Comparison of ENCODE assay signal across 14 mouse cellular contexts in genomic region chr13:55855793-55856192, GRCm38 (mm10). TPM values are rescaled to one million over a fixed set of nuclear protein-coding genes. Genes with fewer than 3 reads are reported as not detected.
A peak's percentile ranks its signal among the peaks of the same experiment; 100 is the strongest.
DNase-seq lines count a peak whose midpoint lies in the region; ATAC-seq and TF ChIP-seq lines count a peak whose summit lies in the region.
"Had no signal": no experiment of that assay in that cellular context is flagged by ENCODE, and none has a peak within 500 bp of the region (broad histone marks: within the 10 kb centered on the region; RNA-seq: fewer than 3 reads in every experiment).

No protein-coding gene starts in this region.

- no peak overlapping the region for H3K4me2 ChIP-seq in kidney, embryonic 16.5 days (replicated peaks; ENCODE audit: low read depth, low read length)
- no peak overlapping the region for H3K4me2 ChIP-seq in lung, postnatal 0 days (replicated peaks; ENCODE audit: low read depth, low read length)
- H3K4me2 ChIP-seq: hindbrain, embryonic 13.5 days had no signal

- no peak for DNase-seq in kidney, adult 9 months
- DNase-seq in adipocyte (ENCODE audit: low spot score) = peak; percentile 39
- DNase-seq in forelimb bud, embryonic 11.5 days (ENCODE audit: low read depth, low spot score) = peak; percentile 51
- peak; percentile 16 for DNase-seq in lung, postnatal 0 days (ENCODE audit: low spot score)
- DNase-seq in thymus, adult 18-20 months = no peak
- DNase-seq in thymus, postnatal 4 days = no peak
- DNase-seq: adrenal gland, postnatal 25 days; right cerebral cortex, postnatal 25 days had no signal

- H3K4me1 ChIP-seq in kidney, embryonic 16.5 days (ENCODE audit: insufficient read depth, low read length) = no peaks in the 10 kb centered on the region
- H3K4me1 ChIP-seq in lung, postnatal 0 days (ENCODE audit: insufficient read depth, low read depth, low read length) = no peaks in the 10 kb centered on the region

- H3K27me3 ChIP-seq in kidney, embryonic 16.5 days (ENCODE audit: insufficient read depth, low read length) = peaks cover 26% of the 10 kb centered on the region
- no peaks in the 10 kb centered on the region for H3K27me3 ChIP-seq in lung, postnatal 0 days (replicated peaks; ENCODE audit: insufficient read depth, low read length)

- no peak overlapping the region for H3K27ac ChIP-seq in kidney, embryonic 16.5 days (ENCODE audit: low read length)
- H3K27ac ChIP-seq in lung, postnatal 0 days (ENCODE audit: low read length) = no peak overlapping the region
- H3K27ac ChIP-seq: forebrain, embryonic 10.5 days; hindbrain, embryonic 13.5 days had no signal

- no peak for TF ChIP-seq EP300 in lung, postnatal 0 days (IDR thresholded peaks at IDR 0.05)

- H3K9ac ChIP-seq in kidney, embryonic 16.5 days (replicated peaks; ENCODE audit: low read length) = no peak overlapping the region
- no peak overlapping the region for H3K9ac ChIP-seq in lung, postnatal 0 days (replicated peaks; ENCODE audit: low read depth)
- H3K9ac ChIP-seq: hindbrain, embryonic 13.5 days had no signal

- WGBS in kidney, embryonic 16.5 days = 38% methylated on average over 7 of the region's 7 CpGs
- 32% methylated on average over 7 of the region's 7 CpGs for WGBS in lung, postnatal 0 days

- no peaks in the 10 kb centered on the region for H3K9me3 ChIP-seq in kidney, embryonic 16.5 days (ENCODE audit: low read length)
- no peaks in the 10 kb centered on the region for H3K9me3 ChIP-seq in lung, postnatal 0 days (ENCODE audit: low read length)
- H3K9me3 ChIP-seq: forebrain, embryonic 10.5 days; hindbrain, embryonic 13.5 days had no signal

- no peaks in the 10 kb centered on the region for H3K36me3 ChIP-seq in kidney, embryonic 16.5 days (ENCODE audit: insufficient read depth, low read length)
- H3K36me3 ChIP-seq in lung, postnatal 0 days (ENCODE audit: insufficient read depth, low read length) = no peaks in the 10 kb centered on the region
- H3K36me3 ChIP-seq: forebrain, embryonic 10.5 days; hindbrain, embryonic 13.5 days had no signal

- peak; percentile 35; the same call in 1 of the 2 replicates for ATAC-seq in kidney, embryonic 16.5 days (ENCODE audit: low FRiP score, low TSS enrichment)
- peak; percentile 49 for ATAC-seq in lung, postnatal 0 days
- no peak for ATAC-seq in megakaryocyte, adult 5-6 weeks (ENCODE audit: poor library complexity, severe bottlenecking)

- TF ChIP-seq CTCF in lung, postnatal 0 days (IDR thresholded peaks at IDR 0.05) = no peak

- no peak overlapping the region for H3K4me3 ChIP-seq in kidney, embryonic 16.5 days (ENCODE audit: low read length)
- H3K4me3 ChIP-seq in lung, postnatal 0 days (ENCODE audit: low read depth, low read length) = no peak overlapping the region
- H3K4me3 ChIP-seq: forebrain, embryonic 10.5 days; hindbrain, embryonic 13.5 days had no signal

RNA-seq across cellular contexts. Expression of gene Pitx1, which starts 19.8 kb away (rescaled TPM):
- polyA plus RNA-seq in kidney, embryonic 16.5 days (2015; fragmentation: Nextera tagmentation; extraction: Ambion mirVana) = 0.36 and 2.1 TPM in 2 replicates
- not detected in 2 replicates for polyA plus RNA-seq in lung, postnatal 0 days (2015; fragmentation: Nextera tagmentation; extraction: Ambion mirVana)
- total RNA-seq in megakaryocyte, adult 5-6 weeks (2015) = not detected in 2 replicates
- not detected in 2 replicates for total RNA-seq in megakaryocyte, adult 5-6 weeks (2017)
- total RNA-seq: adrenal gland, postnatal 25 days; CH12.LX; left cerebral cortex, postnatal 25 days had no signal

Comparison
In these comparisons a context has a peak if more than half of its experiments do, and no peak if none do; other contexts are left out.
1. DNase-seq: peak in adipocyte (single experiment), forelimb bud, embryonic 11.5 days (single experiment) and lung, postnatal 0 days (single experiment); none in kidney, adult 9 months (single experiment), thymus, adult 18-20 months (0 of 2) and thymus, postnatal 4 days (single experiment).